In genomic region chr4:88078983-88079382, GRCm38 (mm10) we compare ENCODE assay signal across 29 mouse cellular contexts. TPM values are rescaled to one million over a fixed set of nuclear protein-coding genes. Genes with fewer than 3 reads are reported as not detected.
DNase-seq lines count a peak whose midpoint lies in the region; ATAC-seq and TF ChIP-seq lines count a peak whose summit lies in the region.
"Had no signal": no experiment of that assay in that cellular context is flagged by ENCODE, and none has a peak within 500 bp of the region (broad histone marks: within the 10 kb centered on the region; RNA-seq: fewer than 3 reads in every experiment).

No protein-coding gene starts in this region.

- ATAC-seq in megakaryocyte progenitor cell, adult 5-6 weeks (replicated peaks; ENCODE audit: poor library complexity): peak; percentile 46; the same call in 1 of the 2 replicates
- ATAC-seq in cerebellum, adult (ENCODE audit: insufficient number of reproducible peaks, low FRiP score, low TSS enrichment): no peak
- no peak for ATAC-seq in midbrain, embryonic 15.5 days (replicated peaks)
- ATAC-seq: forebrain, embryonic 15.5 days; hindbrain, postnatal 0 days; liver, embryonic 12.5 days; liver, postnatal 0 days; lung, postnatal 0 days had no signal

- TF ChIP-seq CTCF in CH12.LX (conservative IDR thresholded peaks at IDR 0.05 in 1 of 2, IDR thresholded peaks at IDR 0.05 in 1 of 2; ENCODE audit: low read depth in 2 of 2, low read length in 2 of 2): no peak

- TF ChIP-seq POLR2A in CH12.LX (IDR thresholded peaks at IDR 0.05; ENCODE audit: low read depth, low read length): no peak

- H3K79me2 ChIP-seq in CH12.LX (replicated peaks; ENCODE audit: control insufficient read depth, extremely low read depth, insufficient read depth, poor library complexity, severe bottlenecking): no peaks in the 10 kb centered on the region

- no peaks in the 10 kb centered on the region for H3K9me3 ChIP-seq in CH12.LX (replicated peaks; ENCODE audit: low read length)
- no peaks in the 10 kb centered on the region for H3K9me3 ChIP-seq in midbrain, embryonic 15.5 days
- H3K9me3 ChIP-seq: embryonic facial prominence, embryonic 13.5 days; forebrain, embryonic 10.5 days; forebrain, embryonic 15.5 days; heart, embryonic 10.5 days; heart, embryonic 15.5 days; liver, embryonic 12.5 days had no signal

- H3K27me3 ChIP-seq in CH12.LX (replicated peaks): no peaks in the 10 kb centered on the region
- H3K27me3 ChIP-seq in midbrain, embryonic 15.5 days (replicated peaks): no peaks in the 10 kb centered on the region
- H3K27me3 ChIP-seq: embryonic facial prominence, embryonic 13.5 days; forebrain, embryonic 15.5 days; heart, embryonic 15.5 days; liver, embryonic 12.5 days had no signal

- no peak overlapping the region for H3K4me3 ChIP-seq in CH12.LX (replicated peaks in 1 of 3; ENCODE audit: low read depth in 2 of 3, low read length in 2 of 3, poor library complexity in 1 of 3)
- no peak overlapping the region for H3K4me3 ChIP-seq in midbrain, embryonic 15.5 days
- H3K4me3 ChIP-seq: embryonic facial prominence, embryonic 13.5 days; forebrain, embryonic 10.5 days; forebrain, embryonic 15.5 days; heart, embryonic 10.5 days; heart, embryonic 15.5 days; liver, embryonic 12.5 days had no signal

- peak; percentile 12 for DNase-seq in CD4-positive, CD25-positive, alpha-beta regulatory T cell, adult 2 months (ENCODE audit: low read depth, low spot score)
- peak; percentile 73 for DNase-seq in CH12.LX (ENCODE audit: extremely low read depth)
- peak; percentile 64 for DNase-seq in T-cell, adult 2 months (ENCODE audit: low spot score)
- no peak for DNase-seq in kidney, postnatal 36 days
- no peak for DNase-seq in adrenal gland, postnatal 36 days
- DNase-seq: adrenal gland, postnatal 10 days; cerebellum, adult 11-12 months; cerebellum, adult 9-11 months; kidney, adult 11 months; layer of hippocampus, postnatal 36 days; left cerebral cortex, postnatal 4 days; liver, postnatal 0 days; lung, postnatal 4 days; midbrain, embryonic 14.5 days; right cerebral cortex, postnatal 25 days; thymus, adult 2 months; thymus, postnatal 4 days had no signal

- peak overlapping the region; percentile 1; the same call in 1 of the 2 replicates for H3K4me2 ChIP-seq in CH12.LX (ENCODE audit: insufficient read depth, low read depth, poor library complexity, severe bottlenecking)
- H3K4me2 ChIP-seq in midbrain, embryonic 15.5 days: no peak overlapping the region
- H3K4me2 ChIP-seq: embryonic facial prominence, embryonic 13.5 days; forebrain, embryonic 15.5 days; heart, embryonic 15.5 days; liver, embryonic 12.5 days had no signal

- WGBS in midbrain, embryonic 15.5 days: 71% methylated on average over 3 of the region's 3 CpGs

- in situ Hi-C loops in CH12.LX (cut with MboI; ENCODE audit: low pct_ligation_motif_present, low pct_unique_long_range_greater_than_20kb, low sequenced_read_pairs): no loop called here

- peaks cover 11 to 21% of the 10 kb centered on the region in 2 experiments for H3K4me1 ChIP-seq in CH12.LX (ENCODE audit: control insufficient read depth in 1 of 2, insufficient read depth in 2 of 2)
- H3K4me1 ChIP-seq in midbrain, embryonic 15.5 days: 0 out of 2 replicates have a peak, but pooled peaks cover 6% of the 10 kb centered on the region
- H3K4me1 ChIP-seq: forebrain, embryonic 15.5 days; heart, embryonic 10.5 days; heart, embryonic 15.5 days had no signal

- H3K27ac ChIP-seq in CH12.LX (ENCODE audit: insufficient read depth, low read depth): no peak overlapping the region
- H3K27ac ChIP-seq in midbrain, embryonic 15.5 days: no peak overlapping the region
- H3K27ac ChIP-seq: embryonic facial prominence, embryonic 13.5 days; forebrain, embryonic 10.5 days; forebrain, embryonic 15.5 days; heart, embryonic 10.5 days; heart, embryonic 15.5 days; hindbrain, postnatal 0 days; kidney, postnatal 0 days; liver, embryonic 12.5 days had no signal

- no peak overlapping the region for H3K9ac ChIP-seq in CH12.LX (ENCODE audit: insufficient read depth, low read depth)
- H3K9ac ChIP-seq in midbrain, embryonic 15.5 days: no peak overlapping the region
- H3K9ac ChIP-seq: embryonic facial prominence, embryonic 13.5 days; forebrain, embryonic 15.5 days; heart, embryonic 15.5 days; liver, embryonic 12.5 days; liver, postnatal 0 days had no signal

- dilution Hi-C loops in CH12.LX (cut with MboI; ENCODE audit: extremely low pct_ligation_motif_present, extremely low pct_unique_long_range_greater_than_20kb, low sequenced_read_pairs): no loop called here

- peak; percentile 46; the same call in 1 of the 2 replicates for TF ChIP-seq EP300 in CH12.LX (IDR thresholded peaks at IDR 0.05; ENCODE audit: low read length)

- H3K36me3 ChIP-seq in CH12.LX (replicated peaks in 1 of 2; ENCODE audit: control insufficient read depth in 1 of 2, insufficient read depth in 1 of 2, low read length in 1 of 2): no peaks in the 10 kb centered on the region
- no peaks in the 10 kb centered on the region for H3K36me3 ChIP-seq in midbrain, embryonic 15.5 days (replicated peaks)
- H3K36me3 ChIP-seq: embryonic facial prominence, embryonic 13.5 days; forebrain, embryonic 10.5 days; forebrain, embryonic 15.5 days; heart, embryonic 10.5 days; heart, embryonic 15.5 days; liver, embryonic 12.5 days had no signal

- no peak for TF ChIP-seq RAD21 in CH12.LX (IDR thresholded peaks at IDR 0.05; ENCODE audit: low read depth, low read length)

TF ChIP-seq in CH12.LX, 34 proteins besides CTCF, POLR2A, EP300 and RAD21:
- TF ChIP-seq JUN (IDR thresholded peaks at IDR 0.05; ENCODE audit: insufficient read depth, low read depth, low read length): no peak
- peak; percentile 86 for TF ChIP-seq MAFK (IDR thresholded peaks at IDR 0.05; ENCODE audit: insufficient replicate concordance, low read length)
- TF ChIP-seq BHLHE40 (IDR thresholded peaks at IDR 0.05; ENCODE audit: low read depth, low read length): peak; percentile 73
- no peak for TF ChIP-seq HCFC1 (IDR thresholded peaks at IDR 0.05; ENCODE audit: low read depth, low read length)
- TF ChIP-seq MYC (IDR thresholded peaks at IDR 0.05; ENCODE audit: low read depth, low read length): no peak
- no peak for TF ChIP-seq CHD1 (IDR thresholded peaks at IDR 0.05; ENCODE audit: low read depth, low read length)
- no peak for TF ChIP-seq JUND (conservative IDR thresholded peaks at IDR 0.05; ENCODE audit: low read depth, low read length)
- TF ChIP-seq ELF1 (IDR thresholded peaks at IDR 0.05; ENCODE audit: low read depth, low read length): no peak
- peak; percentile 83 for TF ChIP-seq IRF4 (IDR thresholded peaks at IDR 0.05; ENCODE audit: low read depth, low read length)
- no peak for TF ChIP-seq E2F4 (IDR thresholded peaks at IDR 0.05; ENCODE audit: insufficient replicate concordance, low read depth, low read length)
- peak; percentile 67 for TF ChIP-seq ETS1 (conservative IDR thresholded peaks at IDR 0.05; ENCODE audit: low read depth, low read length)
- 0 out of 2 replicates have a peak, but pooled peaks have one; percentile 4 for TF ChIP-seq USF1 (IDR thresholded peaks at IDR 0.05; ENCODE audit: low read depth, low read length)
- TF ChIP-seq TCF12 (IDR thresholded peaks at IDR 0.05; ENCODE audit: low read depth, low read length): no peak; the same call in 1 of the 2 replicates
- TF ChIP-seq MEF2A (IDR thresholded peaks at IDR 0.05; ENCODE audit: borderline replicate concordance, low read depth, low read length): no peak

RNA-seq across cellular contexts. Expression of gene Focad, which starts 15.4 kb away (rescaled TPM):
- total RNA-seq in CH12.LX (2012; rRNA removed) (17.8 and 18.9 TPM in 2 replicates), CH12.LX (2014; rRNA removed) (18.2 and 20.0 TPM in 2 replicates)
- polyA plus RNA-seq in CH12.LX (2012; ENCODE audit: insufficient read length, low read depth): 15.7 and 17.3 TPM in 2 replicates
- 17.2 and 21.3 TPM in 2 replicates for total RNA-seq in megakaryocyte progenitor cell, adult 5-6 weeks (2015)
- total RNA-seq in megakaryocyte progenitor cell, adult 5-6 weeks (2017): 11.1 and 18.1 TPM in 2 replicates
- 10 to 100 TPM; 25.8 to 26.3 TPM for total RNA-seq in adrenal gland, postnatal 36 days (2021)
- 13.8 and 15.1 TPM in 2 replicates for polyA plus RNA-seq in midbrain, embryonic 15.5 days (2015; fragmentation: Nextera tagmentation; extraction: Ambion mirVana)

RNA-seq across cellular contexts. Expression of gene Mllt3, which starts 45.8 kb away (rescaled TPM):
- total RNA-seq in CH12.LX (2012; rRNA removed) (5.9 and 10.1 TPM in 2 replicates), CH12.LX (2014; rRNA removed) (8.3 and 10.5 TPM in 2 replicates)
- polyA plus RNA-seq in CH12.LX (2012; ENCODE audit: insufficient read length, low read depth): 20.9 and 22.6 TPM in 2 replicates
- 11.8 and 17.6 TPM in 2 replicates for total RNA-seq in megakaryocyte progenitor cell, adult 5-6 weeks (2015)
- 15.3 and 16.1 TPM in 2 replicates for total RNA-seq in megakaryocyte progenitor cell, adult 5-6 weeks (2017)
- total RNA-seq in adrenal gland, postnatal 36 days (2021): 10 to 100 TPM; 23.0 to 24.9 TPM
- 95.2 and 96.6 TPM in 2 replicates for polyA plus RNA-seq in midbrain, embryonic 15.5 days (2015; fragmentation: Nextera tagmentation; extraction: Ambion mirVana)

Comparison
In these comparisons a context has a peak if more than half of its experiments do, and no peak if none do; other contexts are left out.
1. DNase-seq: peak in CD4-positive, CD25-positive, alpha-beta regulatory T cell, adult 2 months (single experiment), CH12.LX (single experiment) and T-cell, adult 2 months (single experiment); none in kidney, postnatal 36 days (0 of 2) and adrenal gland, postnatal 36 days (0 of 2).